Mouse (Mus musculus) heart, adult 2 months (tissue): Measurements from ENCODE around the gene Vill.

ENCODE experiments used
- EP300 ChIP-seq: fragments of 200-500 bp; IDR thresholded peaks from 2 replicates; pipeline ENCODE4 v1.6.1; 2011; ENCODE audit warnings: low read depth, low read length, control low read depth; ENCODE audit not compliant: insufficient read depth
- POLR2A ChIP-seq: fragments of 200-500 bp; IDR thresholded peaks from 2 replicates; pipeline ENCODE4 v1.6.1; 2011; ENCODE audit warnings: mild to moderate bottlenecking, low read depth, low read length, control low read depth; ENCODE audit not compliant: insufficient read depth

DNA sequence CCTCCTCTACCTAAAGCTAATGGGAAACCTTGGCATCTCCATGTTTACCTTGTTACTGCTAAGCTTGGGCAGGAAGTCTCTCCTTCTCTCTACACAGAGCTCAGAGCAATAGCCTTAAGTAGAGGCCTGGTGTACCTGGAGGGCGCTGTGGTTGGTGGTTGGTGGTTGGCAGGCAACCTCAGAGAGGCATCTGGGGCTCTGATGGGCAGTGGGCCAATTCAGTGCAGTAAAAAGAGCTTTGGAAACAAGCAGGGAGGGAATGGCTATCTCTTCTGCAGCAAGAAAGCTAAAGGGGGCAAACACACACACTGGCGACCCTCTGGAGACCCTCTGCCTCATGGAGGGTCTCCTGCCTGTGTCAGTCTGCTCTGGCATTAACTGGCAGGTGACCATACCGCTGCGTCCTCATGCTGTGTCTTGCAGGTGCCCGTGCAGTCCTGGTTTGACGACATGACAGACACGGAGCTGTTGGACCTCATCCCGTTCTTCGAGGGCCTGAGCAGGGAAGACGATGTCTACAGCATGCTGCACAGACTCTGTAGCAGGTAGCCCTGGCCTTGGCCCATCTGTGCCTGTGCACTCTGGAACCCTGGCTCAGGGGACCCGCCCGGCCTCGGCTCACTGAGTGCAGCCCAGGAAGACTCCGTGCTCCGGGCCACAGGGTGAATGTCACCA, 12.3 kb upstream of the Vill start:
- TF ChIP-seq EP300 (no peak), POLR2A (no peak)
